Mouse (Mus musculus): ENCODE measurements at regions not wholly inside any gene's neighbourhood (a gene's known extent, or its start where the extent isn't known, plus 50 kb on each side); places are given as distances from the start of the nearest gene placed in this dataset.

- ChIA-PET CTCF (no interaction called here), POLR2A (no interaction called here)
- TF ChIP-seq CTCF (IDR thresholded peaks at IDR 0.05), result no peak
- in situ Hi-C loops (cut with MboI; ENCODE audit: low pct_unique_long_range_greater_than_20kb), result no loop called here
- no peaks in the 10 kb centered on the region for H3K27me3 ChIP-seq
- ATAC-seq, result no peak
- DNase-seq (ENCODE audit: low read depth, low spot score), result no peak
Measured at GRCm38 (mm10) chr12:112335641-112336040, 153.6 kb upstream of the A530016L24Rik start.

GRCm38 (mm10) chr12:112336691-112337295, 152.5 kb upstream of the A530016L24Rik start:
- no peak for DNase-seq (ENCODE audit: low read depth, low spot score)
- in situ Hi-C loops (cut with MboI; ENCODE audit: low pct_unique_long_range_greater_than_20kb), result no loop called here
- CTCF ChIA-PET, result no interaction called here
- ATAC-seq, result no peak
- POLR2A ChIA-PET, result no interaction called here
- H3K27me3 ChIP-seq, result no peaks in the 10 kb centered on the region
- no peak for TF ChIP-seq CTCF (IDR thresholded peaks at IDR 0.05)

GRCm38 (mm10) chr12:112337443-112337842, 151.8 kb upstream of the A530016L24Rik start:
- ATAC-seq (no peak), DNase-seq (ENCODE audit: low read depth, low spot score) (no peak)
- in situ Hi-C loops (cut with MboI; ENCODE audit: low pct_unique_long_range_greater_than_20kb), result no loop called here
- no peak for TF ChIP-seq CTCF (IDR thresholded peaks at IDR 0.05)
- POLR2A ChIA-PET, result no interaction called here
- CTCF ChIA-PET, result no interaction called here
- peaks cover under 1% of the 10 kb centered on the region for H3K27me3 ChIP-seq

GRCm38 (mm10) chr12:112338976-112339375, 150.3 kb upstream of the A530016L24Rik start:
- in situ Hi-C loops (cut with MboI; ENCODE audit: low pct_unique_long_range_greater_than_20kb), result no loop called here
- no peak for DNase-seq (ENCODE audit: low read depth, low spot score)
- H3K27me3 ChIP-seq, result peaks cover 7% of the 10 kb centered on the region
- ATAC-seq, result no peak
- TF ChIP-seq CTCF (IDR thresholded peaks at IDR 0.05), result no peak
- POLR2A ChIA-PET, result no interaction called here
- CTCF ChIA-PET, result interaction anchor here (1.4 kb wide), 1 partner anchor 13 kb away, joined by 4 read pairs; no protein-coding TSS in a partner anchor

- in situ Hi-C loops (cut with MboI; ENCODE audit: low pct_unique_long_range_greater_than_20kb), result no loop called here
- ATAC-seq, result no peak
- H3K27me3 ChIP-seq, result peaks cover 7% of the 10 kb centered on the region
- POLR2A ChIA-PET, result no interaction called here
- DNase-seq (ENCODE audit: low read depth, low spot score), result no peak
- TF ChIP-seq CTCF (IDR thresholded peaks at IDR 0.05), result no peak
- CTCF ChIA-PET, result interaction anchor here (1.0 to 1.4 kb wide), 2 partner anchors 14 to 82 kb away, joined by 3 to 4 read pairs; no protein-coding TSS in a partner anchor
Measured at GRCm38 (mm10) chr12:112339481-112340179, 149.6 kb upstream of the A530016L24Rik start.

GRCm38 (mm10) chr12:112340248-112340647, 149.0 kb upstream of the A530016L24Rik start:
- in situ Hi-C loops (cut with MboI; ENCODE audit: low pct_unique_long_range_greater_than_20kb), result no loop called here
- no peak for DNase-seq (ENCODE audit: low read depth, low spot score)
- peaks cover 7% of the 10 kb centered on the region for H3K27me3 ChIP-seq
- ChIA-PET CTCF (interaction anchor here (1.0 to 1.4 kb wide), 2 partner anchors 14 to 83 kb away, joined by 3 to 4 read pairs; no protein-coding TSS in a partner anchor), POLR2A (no interaction called here)
- ATAC-seq, result no peak
- no peak for TF ChIP-seq CTCF (IDR thresholded peaks at IDR 0.05)

GRCm38 (mm10) chr12:112341726-112342469, 147.3 kb upstream of the A530016L24Rik start:
- CTCF ChIA-PET, result no interaction called here
- in situ Hi-C loops (cut with MboI; ENCODE audit: low pct_unique_long_range_greater_than_20kb), result no loop called here
- no peak for DNase-seq (ENCODE audit: low read depth, low spot score)
- TF ChIP-seq CTCF (IDR thresholded peaks at IDR 0.05), result no peak
- H3K27me3 ChIP-seq, result peaks cover 7% of the 10 kb centered on the region
- POLR2A ChIA-PET, result no interaction called here
- no peak for ATAC-seq

GRCm38 (mm10) chr12:112343064-112343463, 146.2 kb upstream of the A530016L24Rik start:
- no peak for DNase-seq (ENCODE audit: low read depth, low spot score)
- no peak for ATAC-seq

GRCm38 (mm10) chr12:112344285-112344684, 145.0 kb upstream of the A530016L24Rik start:
- ChIA-PET POLR2A (no interaction called here), CTCF (no interaction called here)
- H3K27me3 ChIP-seq, result peaks cover 7% of the 10 kb centered on the region
- ATAC-seq (no peak), DNase-seq (ENCODE audit: low read depth, low spot score) (no peak)
- TF ChIP-seq CTCF (IDR thresholded peaks at IDR 0.05), result no peak
- in situ Hi-C loops (cut with MboI; ENCODE audit: low pct_unique_long_range_greater_than_20kb), result no loop called here

More at GRCm38 (mm10) chr12:112343064-112343463, 146.2 kb upstream of the A530016L24Rik start:
- in situ Hi-C loops (cut with MboI; ENCODE audit: low pct_unique_long_range_greater_than_20kb), result no loop called here
- CTCF ChIA-PET, result interaction anchor here (1.3 kb wide), 1 partner anchor 11 kb away, joined by 3 read pairs; no protein-coding TSS in a partner anchor
- TF ChIP-seq CTCF (IDR thresholded peaks at IDR 0.05), result no peak
- POLR2A ChIA-PET, result no interaction called here
- H3K27me3 ChIP-seq, result peaks cover 7% of the 10 kb centered on the region

- TF ChIP-seq CTCF (IDR thresholded peaks at IDR 0.05), result no peak
- H3K27me3 ChIP-seq, result peaks cover 7% of the 10 kb centered on the region
- ChIA-PET POLR2A (no interaction called here), CTCF (no interaction called here)
- ATAC-seq, result no peak
- no peak for DNase-seq (ENCODE audit: low read depth, low spot score)
- in situ Hi-C loops (cut with MboI; ENCODE audit: low pct_unique_long_range_greater_than_20kb), result no loop called here
Measured at GRCm38 (mm10) chr12:112345797-112346196, 143.5 kb upstream of the A530016L24Rik start.

- in situ Hi-C loops (cut with MboI; ENCODE audit: low pct_unique_long_range_greater_than_20kb), result no loop called here
Measured at GRCm38 (mm10) chr12:112348116-112348515, 141.1 kb upstream of the A530016L24Rik start.

More at GRCm38 (mm10) chr12:112348116-112348515, 141.1 kb upstream of the A530016L24Rik start:
- peaks cover 2% of the 10 kb centered on the region for H3K27me3 ChIP-seq
- TF ChIP-seq CTCF (IDR thresholded peaks at IDR 0.05), result no peak
- ChIA-PET POLR2A (no interaction called here), CTCF (no interaction called here)
- no peak for DNase-seq (ENCODE audit: low read depth, low spot score)
- no peak for ATAC-seq

Measured in Patski (cell line).